Mouse (Mus musculus) frontal cortex, adult 2 months (tissue): Measurements from ENCODE around the gene Slc7a12. TPM values are rescaled to one million over a fixed set of nuclear protein-coding genes. Genes with fewer than 3 reads are reported as not detected.

Source experiments
- DNase-seq, 2 experiments: peaks; one replicate each; pipeline ENCODE4 v3.0.0; 2022; ENCODE audit warnings: low spot score in 1 of 2; ENCODE audit errors: extremely low spot score in 1 of 2
- polyA plus RNA-seq: library from polyadenylated mRNA; depleted of rRNA; stranded (reverse); fragments of >200 nt; gene quantifications from 2 replicates; pipeline ENCODE4 v1.2.3, GENCODE M21; 2012; rRNA removed

Slc7a12 gene
- polyA plus RNA-seq = not detected in 2 replicates

DNA sequence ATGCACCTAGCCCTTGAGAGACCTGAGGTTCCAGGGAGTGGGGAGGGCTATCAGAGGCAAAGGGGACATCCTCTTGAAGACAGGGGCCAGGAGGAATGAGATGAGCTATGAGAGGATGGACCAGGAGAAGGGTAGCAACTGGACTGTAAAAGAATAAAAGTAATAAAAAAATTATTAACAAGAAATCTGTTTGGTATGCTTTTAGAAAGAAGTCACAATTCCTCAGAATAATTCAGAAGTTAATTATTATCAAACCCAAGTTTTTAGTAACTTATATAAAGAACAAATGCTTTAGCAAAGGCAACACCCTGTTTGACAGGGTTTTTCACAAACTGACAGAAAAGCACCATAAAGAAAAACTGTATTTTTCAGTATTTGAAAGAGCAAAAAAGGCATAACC is at the start of gene Slc7a12:
Gene Slc7a12 (plus strand): TSS at position 301 of the 400 bp plus-strand sequence.
- DNase-seq = no peak

- DNase-seq = no peak
Observed at GRCm38 (mm10) chr3:14432381-14432780, 48.1 kb upstream of the Slc7a12 start.

DNA sequence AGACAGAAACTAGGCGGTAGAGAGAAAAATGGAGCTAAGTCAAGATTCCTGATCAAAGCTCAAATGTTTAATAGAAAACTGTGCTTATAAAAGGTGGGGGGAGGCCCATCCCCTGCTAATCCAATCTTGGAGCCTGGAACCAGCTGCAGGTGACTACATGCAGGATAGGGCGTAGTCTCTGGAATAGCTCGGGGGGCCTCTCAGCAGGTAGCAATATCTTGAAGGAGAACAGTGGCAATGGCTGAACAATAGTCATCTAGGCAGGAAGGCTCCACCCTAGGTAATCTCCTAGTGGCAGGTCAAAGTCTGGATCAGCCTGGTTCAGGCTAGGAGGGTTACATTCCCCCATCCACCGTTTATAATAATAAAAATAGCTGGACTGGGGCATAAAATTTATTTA is 34.5 kb upstream of the Slc7a12 start:
- no peak for DNase-seq

DNA sequence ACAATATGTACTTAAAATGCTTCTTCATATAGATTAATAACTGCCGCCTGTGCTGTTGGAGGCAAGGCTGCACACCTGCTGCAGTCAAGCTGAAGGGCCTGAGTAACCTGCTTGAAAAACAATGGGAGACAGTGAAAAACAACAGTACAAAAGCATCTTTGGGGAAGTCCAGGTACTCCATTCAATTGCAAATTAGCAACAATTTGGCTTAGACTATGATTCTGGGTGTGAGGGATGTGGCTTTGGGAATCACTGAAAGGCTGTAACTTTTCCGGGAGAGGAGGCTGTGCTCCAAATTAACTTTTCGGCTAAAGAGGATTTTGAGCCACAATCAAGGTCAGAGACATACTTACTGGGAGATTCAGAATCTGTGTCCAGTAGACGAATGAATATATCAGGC is 33.8 kb upstream of the Slc7a12 start:
- DNase-seq = no peak

Other genes with a start within 250 kb of the Slc7a12 start
- gene 1810022K09Rik, start 130.6 kb downstream of the Slc7a12 start, polyA plus RNA-seq = 96.0 and 118 TPM in 2 replicates
- 1.4 and 1.6 TPM in 2 replicates for gene Car13, start 161.0 kb downstream of the Slc7a12 start, polyA plus RNA-seq